Mouse (Mus musculus) MEL (cell line): Measurements from ENCODE around the gene Unc79.

Experiments
- CTCF ChIP-seq, 3 experiments: IDR thresholded peaks in 2 of 3; conservative IDR thresholded peaks in 1 of 3; 2 replicates each; pipeline ENCODE4 v1.5.1; 2011 to 2012; ENCODE audit warnings: low read length in 3 of 3, low read depth in 2 of 3, mild to moderate bottlenecking in 2 of 3, improper control_type of control experiment in 1 of 3, inconsistent platforms in 1 of 3, mixed read lengths in 1 of 3, moderate library complexity in 1 of 3; ENCODE audit not compliant: control insufficient read depth in 1 of 3, insufficient read depth in 1 of 3, poor library complexity in 1 of 3, severe bottlenecking in 1 of 3
- ETS1 ChIP-seq: IDR thresholded peaks from 2 replicates; pipeline ENCODE4 v1.6.1; 2012; ENCODE audit warnings: low read depth, mild to moderate bottlenecking, inconsistent platforms, low read length, improper control_type of control experiment, moderate library complexity
- GATA1 ChIP-seq: IDR thresholded peaks from 2 replicates; pipeline ENCODE4 v1.6.1; 2011; ENCODE audit warnings: low read depth, low read length, improper control_type of control experiment
- KAT2A ChIP-seq: conservative IDR thresholded peaks from 2 replicates; pipeline ENCODE4 v1.6.1; 2012; ENCODE audit warnings: low read depth, low read length, improper control_type of control experiment, inconsistent platforms
- MAZ ChIP-seq: IDR thresholded peaks from 2 replicates; pipeline ENCODE4 v1.6.1; 2012; ENCODE audit warnings: low read depth, mild to moderate bottlenecking, inconsistent platforms, low read length, improper control_type of control experiment
- MEF2A ChIP-seq: IDR thresholded peaks from 2 replicates; pipeline ENCODE4 v1.6.1; 2014; ENCODE audit warnings: low read depth, mild to moderate bottlenecking, inconsistent platforms, low read length, improper control_type of control experiment; ENCODE audit not compliant: poor library complexity, insufficient replicate concordance, severe bottlenecking; ENCODE audit errors: extremely low read depth
- POLR2A ChIP-seq, 2 experiments: IDR thresholded peaks; 2 replicates each; pipeline ENCODE4 v1.6.1; 2011 to 2012; ENCODE audit warnings: low read length in 2 of 2, mild to moderate bottlenecking in 2 of 2, control low read depth in 1 of 2, improper control_type of control experiment in 1 of 2, low read depth in 1 of 2, moderate library complexity in 1 of 2; ENCODE audit not compliant: control insufficient read depth in 1 of 2, insufficient read depth in 1 of 2, poor library complexity in 1 of 2
- SMC3 ChIP-seq: IDR thresholded peaks from 2 replicates; pipeline ENCODE4 v1.6.1; 2011; ENCODE audit warnings: low read depth, low read length, improper control_type of control experiment
- TAL1 ChIP-seq: IDR thresholded peaks from 2 replicates; pipeline ENCODE4 v1.6.1; 2012; ENCODE audit warnings: mild to moderate bottlenecking, inconsistent platforms, low read length, moderate library complexity, mixed read lengths
- UBTF ChIP-seq: IDR thresholded peaks from 2 replicates; pipeline ENCODE4 v1.6.1; 2012; ENCODE audit warnings: low read depth, mild to moderate bottlenecking, inconsistent platforms, low read length, improper control_type of control experiment, moderate library complexity, borderline replicate concordance; ENCODE audit not compliant: insufficient read depth
- USF1 ChIP-seq: IDR thresholded peaks from 2 replicates; pipeline ENCODE4 v1.6.1; 2014; ENCODE audit warnings: low read depth, mild to moderate bottlenecking, inconsistent platforms, low read length, improper control_type of control experiment, moderate library complexity
- ZKSCAN1 ChIP-seq: IDR thresholded peaks from 2 replicates; pipeline ENCODE4 v1.6.1; 2012; ENCODE audit warnings: low read depth, mild to moderate bottlenecking, inconsistent platforms, low read length, improper control_type of control experiment, moderate library complexity

- no peak for TF ChIP-seq POLR2A (IDR thresholded peaks at IDR 0.05; ENCODE audit: control insufficient read depth in 1 of 2, insufficient read depth in 1 of 2, low read depth in 1 of 2, low read length in 2 of 2, poor library complexity in 1 of 2)
- TF ChIP-seq CTCF (IDR thresholded peaks at IDR 0.05 in 2 of 3, conservative IDR thresholded peaks at IDR 0.05 in 1 of 3; ENCODE audit: control insufficient read depth in 1 of 3, insufficient read depth in 1 of 3, low read depth in 2 of 3, low read length in 3 of 3, poor library complexity in 1 of 3, severe bottlenecking in 1 of 3), result no peak
- no peak for TF ChIP-seq UBTF
- no peak for TF ChIP-seq USF1
- TF ChIP-seq ZKSCAN1, result no peak
- TF ChIP-seq SMC3, result no peak
- no peak for TF ChIP-seq ETS1
- no peak for TF ChIP-seq GATA1
- TF ChIP-seq MEF2A, result no peak
- no peak for TF ChIP-seq MAZ
- TF ChIP-seq TAL1, result no peak
- TF ChIP-seq KAT2A, result no peak
Observed at GRCm38 (mm10) chr12:102981543-102981942, 32.9 kb downstream of the Unc79 start.
